Mouse (Mus musculus): ENCODE results near the gene Exoc7. TPM values are rescaled to one million over a fixed set of nuclear protein-coding genes. Genes with fewer than 3 reads are reported as not detected.
"Not testable (repeated sequence)": the region's sequence is repeated elsewhere in the genome, so short reads cannot be mapped to it uniquely, and the experiment has no call there.

Exoc7 gene
- polyA plus RNA-seq, 1 experiment from 2014 or later = 68.5 TPM

GRCm38 (mm10) chr11:116285770-116286191, 21.3 kb downstream of the Exoc7 start:
- WGBS = 37% methylated on average over 7 of the region's 7 CpGs
- peaks cover 8% of the 10 kb centered on the region for H3K36me3 ChIP-seq (ENCODE audit: control insufficient read depth, insufficient read depth, low read length)
- H3K4me2 ChIP-seq (ENCODE audit: low read depth, low read length) = no peak overlapping the region
- peak; percentile 84 for ATAC-seq (ENCODE audit: low read depth)
- H3K9ac ChIP-seq (ENCODE audit: low read length) = no peak overlapping the region
- no peak overlapping the region for H3K4me3 ChIP-seq (ENCODE audit: low read length)
- peaks cover 9% of the 10 kb centered on the region for H3K4me1 ChIP-seq (replicated peaks; ENCODE audit: control insufficient read depth, insufficient read depth, low read length)
- peaks cover 45% of the 10 kb centered on the region for H3K27me3 ChIP-seq (ENCODE audit: control insufficient read depth, insufficient read depth, low read depth, low read length)
- H3K27ac ChIP-seq (ENCODE audit: low read length) = no peak overlapping the region
- H3K9me3 ChIP-seq (ENCODE audit: control insufficient read depth, low read length) = no peaks in the 10 kb centered on the region

DNA sequence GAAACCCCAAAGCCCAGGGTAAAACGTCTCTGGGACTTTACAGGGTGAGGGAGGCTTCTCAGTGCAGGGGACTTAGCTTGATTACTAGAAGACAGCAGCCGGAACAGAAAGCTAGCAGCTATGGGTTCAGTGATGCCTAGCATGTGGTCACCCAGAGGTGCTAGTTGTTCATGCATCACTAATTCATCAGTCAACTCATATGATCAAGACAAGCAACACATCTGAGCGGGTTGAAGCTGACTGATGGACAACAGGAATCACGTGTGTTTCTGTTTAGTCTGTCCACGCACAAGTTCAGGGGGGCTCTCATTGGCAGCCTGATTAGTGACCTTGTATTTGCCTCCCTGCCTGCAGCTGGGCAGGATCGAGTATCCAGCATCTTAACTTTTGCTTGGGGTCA, 23.1 kb downstream of the Exoc7 start:
- ATAC-seq (ENCODE audit: low read depth) = no peak
- Histone ChIP-seq H3K27ac (ENCODE audit: low read length) (no peak overlapping the region), H3K27me3 (ENCODE audit: control insufficient read depth, insufficient read depth, low read depth, low read length) (peaks cover 56% of the 10 kb centered on the region), H3K9ac (ENCODE audit: low read length) (no peak overlapping the region), H3K4me2 (ENCODE audit: low read depth, low read length) (no peak overlapping the region), H3K4me1 (replicated peaks; ENCODE audit: control insufficient read depth, insufficient read depth, low read length) (peaks cover 9% of the 10 kb centered on the region), H3K9me3 (ENCODE audit: control insufficient read depth, low read length) (no peaks in the 10 kb centered on the region), H3K4me3 (ENCODE audit: low read length) (no peak overlapping the region), H3K36me3 (ENCODE audit: control insufficient read depth, insufficient read depth, low read length) (peaks cover 8% of the 10 kb centered on the region)
- WGBS = 38% methylated on average over 6 of the region's 6 CpGs

GRCm38 (mm10) chr11:116282912-116283521, 24.0 kb downstream of the Exoc7 start:
- H3K9ac ChIP-seq (ENCODE audit: low read length) = no peak overlapping the region
- H3K4me3 ChIP-seq (ENCODE audit: low read length) = no peak overlapping the region
- no peak overlapping the region for H3K27ac ChIP-seq (ENCODE audit: low read length)
- H3K36me3 ChIP-seq (ENCODE audit: control insufficient read depth, insufficient read depth, low read length) = peaks cover 2% of the 10 kb centered on the region
- peaks cover 9% of the 10 kb centered on the region for H3K4me1 ChIP-seq (replicated peaks; ENCODE audit: control insufficient read depth, insufficient read depth, low read length)
- peaks cover 56% of the 10 kb centered on the region for H3K27me3 ChIP-seq (ENCODE audit: control insufficient read depth, insufficient read depth, low read depth, low read length)
- WGBS = 9% methylated on average over 48 of the region's 48 CpGs
- H3K4me2 ChIP-seq (ENCODE audit: low read depth, low read length) = no peak overlapping the region
- ATAC-seq (ENCODE audit: low read depth) = no peak
- no peaks in the 10 kb centered on the region for H3K9me3 ChIP-seq (ENCODE audit: control insufficient read depth, low read length)

- 0 out of 2 replicates have a peak overlapping the region, but pooled peaks have one; percentile 57 for H3K4me2 ChIP-seq (ENCODE audit: low read depth, low read length)
These were observed 24.9 kb downstream of the Exoc7 start for GRCm38 (mm10) chr11:116282089-116282488.

GRCm38 (mm10) chr11:116281671-116282070, 25.4 kb downstream of the Exoc7 start:
- ATAC-seq (ENCODE audit: low read depth) = no peak
- H3K36me3 ChIP-seq (ENCODE audit: control insufficient read depth, insufficient read depth, low read length) = no peaks in the 10 kb centered on the region
- H3K27me3 ChIP-seq (ENCODE audit: control insufficient read depth, insufficient read depth, low read depth, low read length) = peaks cover 56% of the 10 kb centered on the region
- WGBS = 3% methylated on average over 18 of the region's 18 CpGs
- peak overlapping the region; percentile 57 for H3K4me2 ChIP-seq (ENCODE audit: low read depth, low read length)
- peak overlapping the region; percentile 42; the same call in 1 of the 2 replicates for H3K9ac ChIP-seq (ENCODE audit: low read length)
- no peak overlapping the region for H3K27ac ChIP-seq (ENCODE audit: low read length)
- peak overlapping the region; percentile 42 for H3K4me3 ChIP-seq (ENCODE audit: low read length)
- peaks cover 9% of the 10 kb centered on the region for H3K4me1 ChIP-seq (replicated peaks; ENCODE audit: control insufficient read depth, insufficient read depth, low read length)
- no peaks in the 10 kb centered on the region for H3K9me3 ChIP-seq (ENCODE audit: control insufficient read depth, low read length)

More at GRCm38 (mm10) chr11:116282089-116282488, 24.9 kb downstream of the Exoc7 start:
- peak overlapping the region; percentile 42; the same call in 1 of the 2 replicates for H3K4me3 ChIP-seq (ENCODE audit: low read length)
- 3% methylated on average over 11 of the region's 11 CpGs for WGBS
- no peak for ATAC-seq (ENCODE audit: low read depth)
- H3K9me3 ChIP-seq (ENCODE audit: control insufficient read depth, low read length) = no peaks in the 10 kb centered on the region
- H3K27ac ChIP-seq (ENCODE audit: low read length) = no peak overlapping the region
- H3K9ac ChIP-seq (ENCODE audit: low read length) = no peak overlapping the region
- H3K4me1 ChIP-seq (replicated peaks; ENCODE audit: control insufficient read depth, insufficient read depth, low read length) = peaks cover 9% of the 10 kb centered on the region
- H3K36me3 ChIP-seq (ENCODE audit: control insufficient read depth, insufficient read depth, low read length) = no peaks in the 10 kb centered on the region
- H3K27me3 ChIP-seq (ENCODE audit: control insufficient read depth, insufficient read depth, low read depth, low read length) = peaks cover 56% of the 10 kb centered on the region

DNA sequence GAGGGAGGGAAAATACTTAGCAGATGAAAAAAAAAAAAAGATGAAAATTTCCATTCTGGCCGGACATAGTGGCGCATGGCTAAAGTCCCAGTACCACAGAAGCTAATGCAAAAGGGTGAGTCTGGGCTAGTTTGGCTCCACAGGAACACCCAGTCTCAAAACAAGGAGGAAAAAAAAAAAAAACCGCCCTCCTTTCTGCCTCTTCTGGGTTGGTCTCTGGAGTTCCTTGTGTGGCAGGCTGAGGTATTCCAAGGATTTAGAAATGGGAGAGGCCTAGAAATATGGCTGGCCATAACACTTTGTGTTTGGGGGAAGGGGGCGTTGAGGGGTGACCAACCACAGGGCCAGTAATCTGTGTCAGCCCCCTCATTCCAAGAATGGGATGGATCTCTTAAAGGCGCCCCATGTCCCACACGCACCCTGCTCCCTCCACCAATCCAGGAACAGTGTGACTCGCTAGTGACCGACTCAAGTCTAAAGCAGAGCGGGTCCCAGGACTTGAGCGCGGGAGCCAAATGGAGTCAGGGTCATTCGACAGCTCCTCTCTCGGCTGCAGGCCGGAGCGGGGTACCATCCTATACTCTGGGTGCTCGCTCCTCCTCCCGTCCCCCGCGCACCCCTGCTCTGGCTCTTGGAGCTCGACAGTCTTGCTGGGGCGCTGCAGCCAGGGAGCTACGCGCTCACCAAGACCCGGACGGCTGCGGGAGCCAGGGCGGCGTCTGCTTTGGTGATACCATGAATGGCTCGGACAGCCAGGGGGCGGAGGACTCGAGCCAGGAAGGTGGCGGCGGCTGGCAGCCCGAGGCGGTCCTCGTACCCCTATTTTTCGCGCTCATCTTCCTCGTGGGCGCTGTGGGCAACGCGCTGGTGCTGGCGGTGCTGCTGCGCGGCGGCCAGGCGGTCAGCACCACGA, 26.0 kb downstream of the Exoc7 start, which contains the start of gene Galr2:
Gene Galr2 (plus strand): TSS at position 189 of the 913 bp plus-strand sequence.
- Histone ChIP-seq H3K9me3 (ENCODE audit: control insufficient read depth, low read length) (no peaks in the 10 kb centered on the region), H3K4me2 (ENCODE audit: low read depth, low read length) (peak within 1 kb of the TSS; percentile 57), H3K36me3 (ENCODE audit: control insufficient read depth, insufficient read depth, low read length) (no peaks in the 10 kb centered on the region), H3K4me3 (ENCODE audit: low read length) (peak within 1 kb of the TSS; percentile 42), H3K9ac (ENCODE audit: low read length) (peak within 1 kb of the TSS; percentile 42), H3K27ac (ENCODE audit: low read length) (no peak within 1 kb of the TSS), H3K27me3 (ENCODE audit: control insufficient read depth, insufficient read depth, low read depth, low read length) (peaks cover 56% of the 10 kb centered on the region), H3K4me1 (replicated peaks; ENCODE audit: control insufficient read depth, insufficient read depth, low read length) (peaks cover 9% of the 10 kb centered on the region)
- WGBS = 6% methylated on average over 48 of the region's 48 CpGs
- no peak for ATAC-seq (ENCODE audit: low read depth)

GRCm38 (mm10) chr11:116277184-116277583, 29.8 kb downstream of the Exoc7 start:
- H3K4me1 ChIP-seq (replicated peaks; ENCODE audit: control insufficient read depth, insufficient read depth, low read length) = peaks cover 21% of the 10 kb centered on the region
- H3K9ac ChIP-seq (ENCODE audit: low read length); H3K4me2 ChIP-seq (ENCODE audit: low read depth, low read length); ATAC-seq (ENCODE audit: low read depth); H3K4me3 ChIP-seq (ENCODE audit: low read length); H3K27ac ChIP-seq (ENCODE audit: low read length); H3K36me3 ChIP-seq (ENCODE audit: control insufficient read depth, insufficient read depth, low read length); H3K9me3 ChIP-seq (ENCODE audit: control insufficient read depth, low read length): not testable (repeated sequence)
- peaks cover 25% of the 10 kb centered on the region for H3K27me3 ChIP-seq (ENCODE audit: control insufficient read depth, insufficient read depth, low read depth, low read length)
- 82% methylated on average over 1 of the region's 1 CpGs for WGBS

DNA sequence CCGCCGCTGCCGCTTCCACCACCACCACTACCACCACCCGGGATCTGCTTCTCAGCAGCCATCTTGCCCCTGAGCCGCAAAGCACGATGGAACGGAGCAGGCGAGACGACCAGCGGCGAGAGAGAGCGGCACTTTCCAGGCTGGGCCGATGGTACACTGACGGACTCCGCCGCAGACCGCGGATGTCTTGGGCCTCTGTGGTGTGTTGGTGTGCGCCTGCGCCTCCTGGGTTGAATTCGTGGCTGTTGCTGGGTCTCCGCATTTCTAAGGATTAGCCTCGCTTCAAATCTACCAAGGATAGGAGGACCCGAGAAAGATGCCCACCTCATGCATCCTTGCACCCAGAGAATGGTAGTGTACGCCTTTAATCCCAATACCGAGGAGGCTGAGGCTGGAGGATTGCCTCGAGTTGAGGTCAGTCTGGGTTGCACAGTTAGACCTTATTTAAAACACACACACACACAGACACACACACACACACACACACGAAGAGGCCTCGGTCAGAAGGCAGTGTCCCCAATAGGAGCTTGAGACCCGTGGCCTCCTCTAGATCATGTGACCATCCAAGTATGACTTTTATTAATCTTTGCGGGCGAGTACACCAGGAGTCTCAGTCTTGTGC, 32.9 kb downstream of the Exoc7 start, which contains the start of gene Srp68:
Gene Srp68 (minus strand): TSS at position 173 of the 622 bp plus-strand sequence.
- H3K9me3 ChIP-seq (ENCODE audit: control insufficient read depth, low read length) = no peaks in the 10 kb centered on the region
- H3K36me3 ChIP-seq (ENCODE audit: control insufficient read depth, insufficient read depth, low read length) = peaks cover 12% of the 10 kb centered on the region
- H3K9ac ChIP-seq (ENCODE audit: low read length) = peak within 1 kb of the TSS; percentile 95
- H3K27ac ChIP-seq (ENCODE audit: low read length) = peak within 1 kb of the TSS; percentile 90
- peaks cover 13% of the 10 kb centered on the region for H3K4me1 ChIP-seq (replicated peaks; ENCODE audit: control insufficient read depth, insufficient read depth, low read length)
- no peaks in the 10 kb centered on the region for H3K27me3 ChIP-seq (ENCODE audit: control insufficient read depth, insufficient read depth, low read depth, low read length)
- peak; percentile 99 for ATAC-seq (ENCODE audit: low read depth)
- H3K4me3 ChIP-seq (ENCODE audit: low read length) = peak within 1 kb of the TSS; percentile 94
- WGBS = 2% methylated on average over 32 of the region's 32 CpGs
- H3K4me2 ChIP-seq (ENCODE audit: low read depth, low read length) = peak within 1 kb of the TSS; percentile 84
